Mouse (Mus musculus) lung, embryonic 15.5 days (tissue): Measurements from ENCODE around the gene Ager. TPM values are rescaled to one million over a fixed set of nuclear protein-coding genes. Genes with fewer than 3 reads are reported as not detected.

Source experiments
- ATAC-seq: fragments of 200-750 bp; cut with Nextera tagmentation; 2 replicates; pipeline ENCODE4 v1.8.0; 2017; ENCODE audit warnings: moderate number of reproducible peaks, borderline replicate concordance; ENCODE audit not compliant: low FRiP score, low TSS enrichment; ENCODE audit errors: extremely low read depth
- H3K27ac ChIP-seq: fragments of 300-500 bp; sonication (generic); 2 replicates; pipeline ENCODE4 v1.5.1; 2015; ENCODE audit warnings: moderate library complexity, mild to moderate bottlenecking, inconsistent platforms
- H3K27me3 ChIP-seq: fragments of 300-500 bp; sonication (generic); 2 replicates; pipeline ENCODE4 v1.6.1; 2015; ENCODE audit warnings: inconsistent platforms
- H3K36me3 ChIP-seq: fragments of 300-500 bp; sonication (generic); 2 replicates; pipeline ENCODE4 v1.6.1; 2015; ENCODE audit warnings: inconsistent platforms
- H3K4me1 ChIP-seq: fragments of 300-500 bp; sonication (generic); 2 replicates; pipeline ENCODE4 v1.6.1; 2015; ENCODE audit warnings: inconsistent platforms
- H3K4me2 ChIP-seq: fragments of 300-500 bp; sonication (generic); 2 replicates; pipeline ENCODE4 v1.6.1; 2015; ENCODE audit warnings: inconsistent platforms, mild to moderate bottlenecking, moderate library complexity
- H3K4me3 ChIP-seq: fragments of 300-500 bp; sonication (generic); 2 replicates; pipeline ENCODE4 v1.5.1; 2015; ENCODE audit warnings: mild to moderate bottlenecking, inconsistent platforms
- H3K9ac ChIP-seq: fragments of 300-500 bp; sonication (generic); 2 replicates; pipeline ENCODE4 v1.6.1; 2015; ENCODE audit warnings: inconsistent platforms
- H3K9me3 ChIP-seq: fragments of 300-500 bp; sonication (generic); 2 replicates; pipeline ENCODE4 v1.6.1; 2016; ENCODE audit warnings: inconsistent platforms
- WGBS: fragments of 180-500 bp; shearing (Covaris S2); methylation state at CpG from one replicate; pipeline ENCODE4 v1.1.7; 2015; 5-methylcytosine and 5-hydroxymethylcytosine counted together
- polyA plus RNA-seq: library from polyadenylated mRNA; unstranded; fragments of >200 nt; fragmentation: Nextera tagmentation; extraction: Ambion mirVana; gene quantifications from 2 replicates; pipeline ENCODE4 v1.2.1, GENCODE M21; 2015

Ager gene
- polyA plus RNA-seq, 1 experiment from 2014 or later, result 248 TPM

DNA sequence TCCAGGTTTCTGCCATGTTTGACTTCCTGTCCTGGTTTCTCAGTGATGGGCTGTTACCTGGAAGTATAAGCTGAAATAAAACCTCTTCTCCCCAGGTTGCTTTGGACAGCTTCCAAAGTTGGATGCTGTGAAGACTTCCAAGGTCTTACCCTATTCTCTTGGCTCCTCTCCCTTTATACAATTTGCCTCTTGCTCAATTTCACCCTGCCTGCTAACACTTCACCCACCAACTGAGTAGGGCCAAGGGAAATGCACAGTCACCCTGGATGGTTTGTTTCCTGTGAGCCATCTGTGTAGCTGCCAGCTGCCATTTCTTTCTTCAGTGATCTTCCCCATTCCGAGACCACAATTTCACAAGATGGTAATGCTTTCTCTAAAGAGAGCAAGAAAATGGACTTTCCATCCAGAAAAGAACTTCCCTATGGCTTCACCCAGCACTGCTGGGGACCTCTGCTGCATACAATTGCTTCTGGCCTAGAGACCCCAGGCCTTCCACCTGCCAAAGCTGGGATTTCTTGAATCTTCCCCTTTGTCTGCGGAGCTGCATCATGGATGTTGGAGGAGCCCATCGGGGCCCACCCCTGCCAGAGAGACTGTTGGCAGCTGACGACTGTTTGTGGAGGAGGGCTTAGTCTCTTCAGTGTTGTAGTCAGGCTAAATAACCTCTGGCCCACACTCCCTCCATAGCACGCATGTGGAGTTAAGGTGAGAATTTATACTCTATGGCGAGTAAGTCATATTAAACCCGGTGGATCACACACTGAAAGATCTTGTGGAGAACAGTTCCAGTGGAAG lies 42.0 kb downstream of the Ager start:
- Histone ChIP-seq H3K27me3 (peaks cover 31% of the 10 kb centered on the region), H3K4me1 (peaks cover 8% of the 10 kb centered on the region; the same call in 1 of the 2 replicates), H3K4me3 (no peak overlapping the region), H3K27ac (no peak overlapping the region), H3K36me3 (no peaks in the 10 kb centered on the region), H3K9ac (no peak overlapping the region), H3K9me3 (no peaks in the 10 kb centered on the region), H3K4me2 (no peak overlapping the region)
- 82% methylated on average over 7 of the region's 7 CpGs for WGBS
- ATAC-seq, result no peak

DNA sequence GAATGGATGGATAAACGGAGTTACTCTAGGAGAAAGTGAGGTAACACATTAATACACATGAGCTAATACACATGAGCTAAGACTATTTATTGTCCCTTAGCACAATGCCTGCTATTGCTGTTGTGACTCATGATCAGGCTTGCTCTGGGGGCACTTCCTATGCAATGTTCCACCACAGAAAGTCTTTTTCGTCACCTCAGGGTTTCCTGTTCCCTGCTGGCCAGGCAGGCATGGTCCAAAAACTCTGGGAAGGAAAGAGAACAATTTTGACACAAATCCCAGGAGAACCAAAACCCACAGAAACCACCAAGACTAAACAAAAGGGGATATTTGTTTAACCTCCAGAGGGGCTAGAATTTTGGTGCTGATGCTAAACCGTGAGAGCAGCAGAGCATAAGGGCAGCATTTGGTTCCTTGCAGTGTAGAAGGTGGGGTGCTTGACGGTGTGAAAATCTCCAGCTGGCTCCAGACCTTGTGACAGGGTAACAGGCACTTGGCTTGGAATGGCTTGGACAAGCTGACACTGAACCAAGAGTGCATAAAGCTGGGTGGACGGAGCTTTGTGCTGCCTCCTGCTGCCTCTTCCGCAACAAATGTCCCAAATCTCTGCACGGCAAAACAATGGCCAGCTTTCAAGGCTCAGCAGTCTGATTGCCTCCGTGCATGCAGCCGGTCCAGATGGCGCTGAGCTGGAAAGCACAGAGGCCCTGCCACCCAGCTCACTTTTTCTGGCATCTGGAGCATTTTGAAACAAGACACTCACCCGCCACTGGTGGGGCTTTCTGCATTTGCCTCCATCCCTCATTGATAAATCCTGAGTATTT lies 43.3 kb downstream of the Ager start:
- no peak overlapping the region for H3K4me3 ChIP-seq
- H3K9ac ChIP-seq, result no peak overlapping the region
- peaks cover 18% of the 10 kb centered on the region for H3K4me1 ChIP-seq
- no peak for ATAC-seq
- 16% methylated on average over 11 of the region's 11 CpGs for WGBS
- peaks cover 21% of the 10 kb centered on the region for H3K27me3 ChIP-seq
- 0 out of 2 replicates have a peak, but pooled peaks cover 3% of the 10 kb centered on the region for H3K36me3 ChIP-seq
- peak overlapping the region; percentile 30; the same call in 1 of the 2 replicates for H3K27ac ChIP-seq
- H3K4me2 ChIP-seq, result no peak overlapping the region
- H3K9me3 ChIP-seq, result no peaks in the 10 kb centered on the region

DNA sequence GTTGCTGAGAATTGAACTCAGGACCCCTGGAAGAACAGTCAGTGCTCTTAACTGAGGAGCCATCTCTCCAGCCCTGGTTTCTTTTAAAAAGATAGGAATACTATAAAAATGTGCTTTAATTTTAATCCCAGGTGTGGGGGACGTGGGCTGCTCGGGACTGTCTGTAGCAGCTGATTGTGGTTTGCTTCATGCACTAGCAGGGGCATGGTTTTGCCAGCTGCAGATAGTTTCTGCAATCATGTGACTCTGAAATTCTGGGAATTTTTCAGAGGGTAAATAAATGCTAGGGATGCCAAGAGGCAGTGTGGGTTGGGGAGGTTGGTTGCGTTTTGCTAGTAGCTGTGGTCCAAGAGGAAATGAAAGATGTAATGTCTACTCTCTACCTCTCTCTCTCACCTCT lies 44.3 kb downstream of the Ager start:
- WGBS, result 71% methylated on average over 3 of the region's 3 CpGs
- ATAC-seq, result no peak
- no peak overlapping the region for H3K4me3 ChIP-seq

DNA sequence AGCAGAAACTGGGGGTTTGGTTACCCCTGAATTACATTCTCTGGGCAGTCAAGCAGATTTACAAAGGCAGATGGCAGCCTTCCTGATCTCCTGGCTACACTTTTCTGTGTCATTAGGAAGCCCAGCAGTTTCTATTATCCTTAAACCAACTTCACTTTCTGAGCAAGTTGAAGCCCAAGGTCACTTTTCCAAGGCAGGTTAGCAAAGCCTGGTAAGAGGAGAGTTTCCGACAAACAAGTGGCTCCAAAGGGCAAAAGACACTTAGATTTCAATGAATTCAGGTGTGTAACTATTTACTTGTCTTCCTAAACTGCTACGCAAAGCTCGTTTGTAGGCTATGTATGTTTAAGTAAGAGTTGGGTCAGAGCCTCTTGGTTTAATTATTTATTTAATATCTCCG lies 45.7 kb downstream of the Ager start:
- Histone ChIP-seq H3K9ac (no peak overlapping the region), H3K36me3 (0 out of 2 replicates have a peak, but pooled peaks cover 3% of the 10 kb centered on the region), H3K9me3 (no peaks in the 10 kb centered on the region), H3K4me2 (no peak overlapping the region), H3K27ac (no peak overlapping the region), H3K4me1 (peaks cover 34% of the 10 kb centered on the region), H3K27me3 (no peaks in the 10 kb centered on the region; the same call in 1 of the 2 replicates), H3K4me3 (no peak overlapping the region)
- no peak for ATAC-seq
- 81% methylated on average over 4 of the region's 4 CpGs for WGBS

More for the DNA sequence above, 44.3 kb downstream of the Ager start:
- H3K9me3 ChIP-seq, result no peaks in the 10 kb centered on the region
- H3K4me2 ChIP-seq, result no peak overlapping the region
- no peak overlapping the region for H3K27ac ChIP-seq
- H3K9ac ChIP-seq, result no peak overlapping the region
- 0 out of 2 replicates have a peak, but pooled peaks cover 3% of the 10 kb centered on the region for H3K36me3 ChIP-seq
- peaks cover 25% of the 10 kb centered on the region for H3K4me1 ChIP-seq
- H3K27me3 ChIP-seq, result peaks cover 13% of the 10 kb centered on the region; the same call in 1 of the 2 replicates

DNA sequence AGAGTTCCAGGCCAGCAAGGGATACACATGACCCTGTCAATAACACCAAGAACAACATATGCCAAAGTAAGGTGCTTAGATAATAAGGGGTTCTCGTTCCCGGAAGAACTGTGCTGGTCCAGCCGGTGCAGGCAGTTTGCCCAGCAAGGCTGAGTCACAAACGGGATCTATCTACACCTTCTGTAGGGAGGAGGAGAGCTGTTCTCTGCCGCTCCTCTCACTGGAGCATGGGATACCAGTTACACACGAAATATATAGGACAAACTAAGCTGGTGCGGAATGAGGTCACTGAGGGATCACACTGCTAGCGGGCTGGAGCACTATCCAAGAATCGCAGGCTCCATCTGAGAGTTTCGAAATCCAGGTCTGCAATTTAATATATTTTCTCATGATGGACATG lies 46.3 kb downstream of the Ager start:
- no peak for ATAC-seq
- whole genome bisulfite sequencing, result 77% methylated on average over 10 of the region's 10 CpGs
- Histone ChIP-seq H3K9ac (no peak overlapping the region), H3K27me3 (no peaks in the 10 kb centered on the region; the same call in 1 of the 2 replicates), H3K36me3 (0 out of 2 replicates have a peak, but pooled peaks cover 3% of the 10 kb centered on the region), H3K9me3 (no peaks in the 10 kb centered on the region), H3K27ac (no peak overlapping the region), H3K4me1 (peaks cover 36% of the 10 kb centered on the region), H3K4me2 (no peak overlapping the region), H3K4me3 (no peak overlapping the region)

DNA sequence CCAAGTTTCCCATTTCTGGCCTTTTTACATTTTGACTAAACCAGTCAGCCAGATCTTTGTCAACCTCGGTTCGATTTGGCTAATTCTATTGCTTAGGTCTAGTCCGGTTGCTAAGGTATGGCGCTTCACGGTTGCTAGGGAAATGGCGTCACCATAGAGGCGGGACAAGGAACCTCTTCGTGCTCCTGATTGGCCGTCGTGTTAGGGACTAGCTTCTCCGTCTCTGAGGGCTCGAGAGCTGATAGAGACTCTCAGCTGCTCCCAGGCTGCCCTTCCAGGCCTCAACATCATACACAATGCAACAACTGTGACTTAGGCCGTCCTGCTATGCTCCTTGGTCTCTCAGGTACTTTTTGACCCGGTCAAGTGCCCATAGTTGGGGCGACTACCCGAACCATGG lies 46.9 kb downstream of the Ager start, which contains the start of gene Fkbpl:
Fkbpl (plus strand) TSS at position 157 of the 400 bp plus-strand sequence.
- peak within 1 kb of the TSS; percentile 57 for H3K9ac ChIP-seq
- ATAC-seq, result peak; percentile 81
- peak within 1 kb of the TSS; percentile 66 for H3K4me2 ChIP-seq
- H3K27me3 ChIP-seq, result no peaks in the 10 kb centered on the region; the same call in 1 of the 2 replicates
- peak within 1 kb of the TSS; percentile 65 for H3K27ac ChIP-seq
- H3K9me3 ChIP-seq, result no peaks in the 10 kb centered on the region
- WGBS, result under 1% methylated on average over 16 of the region's 16 CpGs
- H3K4me3 ChIP-seq, result peak within 1 kb of the TSS; percentile 59
- peaks cover 36% of the 10 kb centered on the region for H3K4me1 ChIP-seq
- peaks cover 10% of the 10 kb centered on the region for H3K36me3 ChIP-seq

DNA sequence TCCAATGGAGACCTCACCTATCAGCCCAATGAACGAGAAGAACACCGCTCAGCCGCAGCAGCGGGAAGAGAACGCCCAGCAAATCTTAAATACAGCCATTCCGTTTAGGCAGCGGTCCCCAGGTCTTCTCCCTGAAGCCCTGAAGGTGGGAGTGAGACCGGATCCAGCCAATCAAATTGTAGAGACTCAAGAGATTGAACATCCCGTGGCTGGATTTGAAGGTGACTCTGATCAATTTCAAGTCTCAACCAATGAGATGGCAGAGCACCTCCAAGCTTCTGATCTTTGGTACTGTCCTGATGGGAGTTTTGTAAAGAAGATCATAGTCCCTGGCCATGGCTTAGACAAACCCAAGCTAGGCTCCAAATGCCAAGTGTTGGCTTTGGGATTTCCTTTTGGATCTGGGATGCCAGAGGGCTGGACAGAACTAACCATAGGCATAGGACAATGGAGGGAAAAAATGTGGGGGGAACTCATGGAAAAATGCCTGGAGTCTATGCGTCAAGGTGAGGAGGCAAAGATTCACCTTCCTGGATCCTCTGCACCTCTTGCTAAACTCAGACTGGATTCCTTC lies 47.7 kb downstream of the Ager start:
- peaks cover 36% of the 10 kb centered on the region for H3K4me1 ChIP-seq
- H3K36me3 ChIP-seq, result peaks cover 16% of the 10 kb centered on the region
- 36% methylated on average over 10 of the region's 10 CpGs for WGBS
- H3K9ac ChIP-seq, result peak overlapping the region; percentile 57; the same call in 1 of the 2 replicates
- peak overlapping the region; percentile 66 for H3K4me2 ChIP-seq
- ATAC-seq, result no peak
- peak overlapping the region; percentile 65; the same call in 1 of the 2 replicates for H3K27ac ChIP-seq
- peak overlapping the region; percentile 59 for H3K4me3 ChIP-seq
- no peaks in the 10 kb centered on the region for H3K9me3 ChIP-seq
- H3K27me3 ChIP-seq, result no peaks in the 10 kb centered on the region; the same call in 1 of the 2 replicates

DNA sequence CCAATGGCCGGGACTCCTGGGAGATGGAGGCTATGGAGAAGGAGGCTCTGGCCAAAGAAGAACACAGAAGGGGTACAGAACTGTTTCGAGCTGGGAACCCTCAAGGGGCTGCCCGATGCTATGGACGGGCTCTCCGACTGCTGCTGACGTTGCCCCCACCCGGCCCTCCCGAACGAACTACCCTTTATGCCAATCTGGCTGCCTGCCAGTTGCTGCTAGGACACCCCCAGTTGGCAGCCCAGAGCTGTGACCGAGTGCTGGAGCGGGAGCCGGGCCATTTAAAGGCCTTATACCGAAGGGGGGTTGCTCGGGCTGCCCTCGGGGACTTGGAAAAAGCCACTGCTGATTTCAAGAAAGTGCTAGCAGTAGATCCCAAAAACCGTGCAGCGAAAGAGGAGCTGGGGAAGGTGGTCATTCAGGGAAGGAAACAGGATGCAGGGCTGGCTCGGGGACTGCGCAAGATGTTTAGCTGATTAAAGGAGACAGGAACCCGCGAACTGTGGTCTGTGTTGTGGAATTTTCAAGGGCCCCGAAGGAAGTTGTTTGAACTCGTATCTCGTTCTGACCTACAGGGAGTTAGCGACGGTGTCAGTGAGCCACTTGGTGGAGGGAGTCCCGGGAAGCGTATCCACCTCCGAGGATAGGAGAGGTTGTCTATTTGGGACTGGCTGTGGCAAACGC lies 48.3 kb downstream of the Ager start:
- 78% methylated on average over 30 of the region's 30 CpGs for WGBS
- Histone ChIP-seq H3K27ac (peak overlapping the region; percentile 2), H3K9me3 (no peaks in the 10 kb centered on the region), H3K27me3 (no peaks in the 10 kb centered on the region), H3K4me2 (peak overlapping the region; percentile 66), H3K4me1 (peaks cover 32% of the 10 kb centered on the region), H3K36me3 (peaks cover 22% of the 10 kb centered on the region), H3K4me3 (peak overlapping the region; percentile 97), H3K9ac (no peak overlapping the region)
- no peak for ATAC-seq

DNA sequence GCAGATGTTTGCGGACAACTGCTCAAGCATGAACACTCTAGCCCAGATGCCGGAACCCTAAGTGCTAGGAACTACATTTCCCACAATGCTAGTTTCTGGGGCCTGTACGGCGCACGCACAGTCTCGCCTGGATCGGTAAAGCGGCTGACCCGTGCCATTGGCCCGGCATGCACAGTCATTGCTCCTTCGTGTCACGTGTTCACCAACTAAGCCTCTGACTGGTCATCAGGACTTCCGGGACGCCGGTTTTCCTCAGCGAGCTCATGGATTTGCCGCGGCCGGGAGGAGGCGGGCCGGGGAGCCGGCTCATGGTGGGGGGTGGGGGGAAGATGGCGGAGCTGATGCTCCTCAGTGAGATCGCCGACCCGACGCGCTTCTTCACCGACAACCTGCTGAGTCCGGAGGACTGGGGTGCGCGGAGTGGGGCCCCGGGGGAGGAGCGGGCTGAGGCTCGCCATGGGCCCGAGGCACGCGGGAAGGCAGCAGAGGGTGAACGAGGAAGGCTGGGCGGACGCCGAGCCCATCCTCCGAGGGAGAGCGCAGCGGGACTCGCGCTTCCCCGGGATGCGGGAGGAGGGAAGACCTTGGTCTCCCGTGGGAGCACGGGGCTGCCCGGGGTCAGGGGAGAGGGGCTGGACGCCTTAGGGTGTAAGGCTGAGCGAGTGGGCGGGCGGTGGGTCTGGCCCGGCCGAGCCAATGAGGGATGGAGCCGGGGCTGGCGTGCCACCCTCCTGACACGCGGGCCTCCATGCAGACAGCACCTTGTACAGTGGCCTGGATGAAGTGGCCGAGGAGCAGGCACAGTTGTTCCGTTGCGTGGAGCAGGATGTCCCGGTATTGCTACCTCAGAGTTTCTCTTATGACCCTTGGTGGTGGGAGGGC lies 49.5 kb downstream of the Ager start, which contains the start of gene Atf6b:
Atf6b (plus strand) TSS at position 241 of the 882 bp plus-strand sequence.
- 1% methylated on average over 66 of the region's 66 CpGs for WGBS
- Histone ChIP-seq H3K4me3 (peak within 1 kb of the TSS; percentile 97), H3K9ac (peak within 1 kb of the TSS; percentile 84), H3K9me3 (no peaks in the 10 kb centered on the region), H3K27ac (peak within 1 kb of the TSS; percentile 66), H3K36me3 (peaks cover 32% of the 10 kb centered on the region), H3K27me3 (no peaks in the 10 kb centered on the region), H3K4me1 (peaks cover 28% of the 10 kb centered on the region), H3K4me2 (peak within 1 kb of the TSS; percentile 91)
- peak; percentile 96 for ATAC-seq

DNA sequence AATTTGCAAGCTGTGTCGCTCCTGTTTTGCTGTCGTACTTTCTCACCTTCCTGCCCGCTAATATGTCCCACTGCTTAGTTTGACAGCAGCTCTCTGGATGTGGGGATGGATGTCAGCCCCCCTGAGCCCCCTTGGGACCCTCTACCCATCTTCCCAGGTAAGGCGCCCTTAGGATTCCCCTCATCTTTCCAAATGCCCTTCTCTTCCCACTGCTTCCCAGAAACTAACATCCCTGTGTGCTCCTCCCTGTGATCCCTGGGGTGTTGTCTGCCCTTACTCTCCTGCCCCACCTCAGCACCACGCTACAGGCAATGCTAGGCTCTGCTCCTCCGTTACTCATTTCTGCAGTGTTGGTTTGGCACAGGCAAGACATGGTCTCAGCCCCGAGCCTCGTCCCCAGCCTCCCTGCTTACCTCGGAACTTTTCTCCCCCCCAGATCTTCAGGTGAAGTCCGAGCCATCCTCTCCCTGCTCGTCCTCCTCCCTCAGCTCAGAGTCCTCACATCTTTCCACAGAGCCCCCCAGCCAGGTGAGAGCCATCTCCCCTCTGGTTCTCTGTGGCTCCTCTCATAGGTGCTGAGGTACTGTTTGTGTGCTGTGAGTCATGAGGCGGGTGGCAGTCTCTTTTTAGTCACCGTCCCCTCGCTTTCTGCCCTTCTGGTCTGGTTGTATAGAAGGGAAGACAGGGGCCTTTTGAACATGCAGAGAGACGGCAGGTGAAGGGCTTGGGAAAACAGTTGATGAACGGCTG lies 50.7 kb downstream of the Ager start:
- H3K27me3 ChIP-seq, result no peaks in the 10 kb centered on the region

More for the DNA sequence above, 50.7 kb downstream of the Ager start:
- Histone ChIP-seq H3K9me3 (no peaks in the 10 kb centered on the region), H3K4me2 (peak overlapping the region; percentile 91), H3K4me1 (peaks cover 28% of the 10 kb centered on the region), H3K9ac (peak overlapping the region; percentile 84; the same call in 1 of the 2 replicates), H3K27ac (no peak overlapping the region), H3K36me3 (peaks cover 43% of the 10 kb centered on the region), H3K4me3 (peak overlapping the region; percentile 97)
- no peak for ATAC-seq
- WGBS, result 76% methylated on average over 16 of the region's 16 CpGs
